ENCODE assay signal across 17 mouse cellular contexts in the genomic region with DNA sequence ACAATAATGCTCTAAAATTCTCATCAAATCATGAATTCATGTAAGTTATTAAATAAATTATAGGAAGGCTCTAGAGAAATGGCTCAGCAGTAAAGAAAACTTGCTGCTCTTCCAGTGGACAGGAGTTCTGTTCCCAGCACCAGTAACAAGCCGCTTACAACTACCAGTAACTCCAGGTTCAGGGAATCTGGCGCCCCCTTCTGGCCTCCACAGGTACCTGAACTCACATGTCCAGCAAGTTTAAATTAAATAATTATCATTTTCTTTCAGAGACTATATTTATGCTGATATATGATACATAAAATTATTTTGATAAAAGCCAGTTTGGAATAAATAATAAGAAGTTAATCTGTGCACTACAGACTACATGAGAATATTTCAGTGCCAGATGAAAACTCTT. TPM values are rescaled to one million over a fixed set of nuclear protein-coding genes. Genes with fewer than 3 reads are reported as not detected.
DNase-seq lines count a peak whose midpoint lies in the region; ATAC-seq and TF ChIP-seq lines count a peak whose summit lies in the region.
"Had no signal": no experiment of that assay in that cellular context is flagged by ENCODE, and none has a peak within 500 bp of the region (broad histone marks: within the 10 kb centered on the region; RNA-seq: fewer than 3 reads in every experiment).

No protein-coding gene starts in this region.

- H3K27me3 ChIP-seq in lung, postnatal 0 days (replicated peaks; ENCODE audit: insufficient read depth, low read length) = no peaks in the 10 kb centered on the region
- H3K27me3 ChIP-seq in G1E (ENCODE audit: insufficient read depth, low read length) = no peaks in the 10 kb centered on the region
- H3K27me3 ChIP-seq: kidney, embryonic 15.5 days; limb, embryonic 12.5 days; midbrain, embryonic 13.5 days; neural tube, embryonic 12.5 days had no signal

- 56% methylated on average over 2 of the region's 2 CpGs for WGBS in lung, postnatal 0 days

- no peak for ATAC-seq in lung, postnatal 0 days
- ATAC-seq in G1E (ENCODE audit: extremely low read depth, insufficient number of reproducible peaks, low FRiP score, poor library complexity, severe bottlenecking) = no peak
- ATAC-seq: hindbrain, embryonic 16.5 days; midbrain, embryonic 13.5 days had no signal

- peak; percentile 24; the same call in 1 of the 2 replicates for TF ChIP-seq CTCF in gastrocnemius, adult 2 months (IDR thresholded peaks at IDR 0.05)
- TF ChIP-seq CTCF in lung, postnatal 0 days (IDR thresholded peaks at IDR 0.05) = peak; percentile 13; the same call in 1 of the 2 replicates
- TF ChIP-seq CTCF in G1E (IDR thresholded peaks at IDR 0.05; ENCODE audit: low read depth, low read length) = 0 out of 2 replicates have a peak, but pooled peaks have one; percentile 18

- no peak for DNase-seq in gastrocnemius, adult 2 months
- DNase-seq in gastrocnemius, adult 18-20 months (ENCODE audit: low spot score) = no peak
- no peak for DNase-seq in lung, postnatal 0 days (ENCODE audit: low spot score)
- no peak for DNase-seq in lung, postnatal 25 days (ENCODE audit: low spot score)
- DNase-seq in G1E (ENCODE audit: low spot score) = no peak
- peak; percentile 27 for DNase-seq in naive thymus-derived CD4-positive, alpha-beta T cell, adult 2 months (ENCODE audit: low read depth)
- no peak for DNase-seq in left cerebral cortex, adult 9 months (ENCODE audit: low spot score in 2 of 2)
- no peak for DNase-seq in ovary, postnatal 36 days (ENCODE audit: low spot score)
- DNase-seq: adrenal gland, postnatal 10 days; heart, adult 11 months; heart, postnatal 14 days; lung, postnatal 36 days had no signal

- no peak overlapping the region for H3K4me2 ChIP-seq in lung, postnatal 0 days (replicated peaks; ENCODE audit: low read depth, low read length)
- H3K4me2 ChIP-seq: kidney, embryonic 15.5 days; limb, embryonic 12.5 days; midbrain, embryonic 13.5 days; neural tube, embryonic 12.5 days had no signal

- H3K9me3 ChIP-seq in lung, postnatal 0 days (ENCODE audit: low read length) = no peaks in the 10 kb centered on the region
- H3K9me3 ChIP-seq in G1E (replicated peaks) = no peaks in the 10 kb centered on the region
- H3K9me3 ChIP-seq: kidney, embryonic 15.5 days; limb, embryonic 12.5 days; midbrain, embryonic 13.5 days; neural tube, embryonic 12.5 days had no signal

- no peaks in the 10 kb centered on the region for H3K4me1 ChIP-seq in lung, postnatal 0 days (ENCODE audit: insufficient read depth, low read depth, low read length)
- H3K4me1 ChIP-seq in G1E (ENCODE audit: insufficient read depth, low read depth, low read length) = no peaks in the 10 kb centered on the region
- H3K4me1 ChIP-seq: limb, embryonic 12.5 days; midbrain, embryonic 13.5 days; neural tube, embryonic 12.5 days had no signal

- H3K36me3 ChIP-seq in lung, postnatal 0 days (ENCODE audit: insufficient read depth, low read length) = no peaks in the 10 kb centered on the region
- no peaks in the 10 kb centered on the region for H3K36me3 ChIP-seq in G1E (replicated peaks)
- H3K36me3 ChIP-seq: kidney, embryonic 15.5 days; limb, embryonic 12.5 days; midbrain, embryonic 13.5 days; neural tube, embryonic 12.5 days had no signal

- H3K9ac ChIP-seq in lung, postnatal 0 days (replicated peaks; ENCODE audit: low read depth) = no peak overlapping the region
- H3K9ac ChIP-seq: kidney, embryonic 15.5 days; limb, embryonic 12.5 days; midbrain, embryonic 13.5 days; neural tube, embryonic 12.5 days had no signal

- intact Hi-C loops in gastrocnemius, adult 2 months (cut with DNase I) = no loop called here

- no peak for TF ChIP-seq EP300 in lung, postnatal 0 days (IDR thresholded peaks at IDR 0.05)

- no peak overlapping the region for H3K4me3 ChIP-seq in gastrocnemius, adult 2 months
- no peak overlapping the region for H3K4me3 ChIP-seq in lung, postnatal 0 days (ENCODE audit: low read depth, low read length)
- H3K4me3 ChIP-seq in G1E (ENCODE audit: low read depth, low read length) = no peak overlapping the region
- H3K4me3 ChIP-seq: kidney, embryonic 15.5 days; limb, embryonic 12.5 days; midbrain, embryonic 13.5 days; neural tube, embryonic 12.5 days had no signal

- H3K27ac ChIP-seq in gastrocnemius, adult 2 months = no peak overlapping the region
- no peak overlapping the region for H3K27ac ChIP-seq in lung, postnatal 0 days (ENCODE audit: low read length)
- H3K27ac ChIP-seq: kidney, embryonic 15.5 days; limb, embryonic 12.5 days; midbrain, embryonic 13.5 days; neural tube, embryonic 12.5 days had no signal

RNA-seq across cellular contexts. Expression of gene Myct1, which starts 20.2 kb away (rescaled TPM):
- total RNA-seq in gastrocnemius, adult 2 months (2021) = 1 to 10 TPM; 3.2 to 3.6 TPM
- 1 to 10 TPM; 1.5 to 4.0 TPM for total RNA-seq in gastrocnemius, adult 18-20 months (2021)
- 23.7 and 27.3 TPM in 2 replicates for polyA plus RNA-seq in lung, postnatal 0 days (2015; fragmentation: Nextera tagmentation; extraction: Ambion mirVana)
- 5.6 and 5.9 TPM in 2 replicates for total RNA-seq in G1E (2014; fragmentation: Nextera tagmentation)
- 2.4 and 2.9 TPM in 2 replicates for total RNA-seq in G1E (2017)
- 2.5 and 3.0 TPM in 2 replicates for polyA plus RNA-seq in G1E (2012)

RNA-seq across cellular contexts. Expression of gene Syne1, which starts 22.0 kb away (rescaled TPM):
- 10 to 100 TPM; 54.5 to 67.7 TPM for total RNA-seq in gastrocnemius, adult 2 months (2021)
- 10 to 100 TPM; 52.5 to 56.0 TPM for total RNA-seq in gastrocnemius, adult 18-20 months (2021)
- 6.2 and 8.0 TPM in 2 replicates for polyA plus RNA-seq in lung, postnatal 0 days (2015; fragmentation: Nextera tagmentation; extraction: Ambion mirVana)
- total RNA-seq in G1E (2014; fragmentation: Nextera tagmentation) = 76.7 and 85.0 TPM in 2 replicates
- total RNA-seq in G1E (2017) = 51.9 and 59.1 TPM in 2 replicates
- 7.6 and 10.8 TPM in 2 replicates for polyA plus RNA-seq in G1E (2012)
